Mouse (Mus musculus) inflammation-experienced regulatory T-cells, adult 16 weeks (primary cell): ENCODE measurements around the gene Slc13a5. TPM values are rescaled to one million over a fixed set of nuclear protein-coding genes. Genes with fewer than 3 reads are reported as not detected.

Source experiments
- polyA plus RNA-seq: library from polyadenylated mRNA; unstranded; fragments of 100-300 nt; shearing (Covaris generic); gene quantifications from one replicate; pipeline ENCODE4 v1.2.1, GENCODE M21; 2017

Slc13a5 gene
- polyA plus RNA-seq: not detected

GRCm38 (mm10) chr11:72266960-72267560 lies at the start of gene Slc13a5:
Gene Slc13a5 (minus strand): TSS chr11:72267222.

DNA sequence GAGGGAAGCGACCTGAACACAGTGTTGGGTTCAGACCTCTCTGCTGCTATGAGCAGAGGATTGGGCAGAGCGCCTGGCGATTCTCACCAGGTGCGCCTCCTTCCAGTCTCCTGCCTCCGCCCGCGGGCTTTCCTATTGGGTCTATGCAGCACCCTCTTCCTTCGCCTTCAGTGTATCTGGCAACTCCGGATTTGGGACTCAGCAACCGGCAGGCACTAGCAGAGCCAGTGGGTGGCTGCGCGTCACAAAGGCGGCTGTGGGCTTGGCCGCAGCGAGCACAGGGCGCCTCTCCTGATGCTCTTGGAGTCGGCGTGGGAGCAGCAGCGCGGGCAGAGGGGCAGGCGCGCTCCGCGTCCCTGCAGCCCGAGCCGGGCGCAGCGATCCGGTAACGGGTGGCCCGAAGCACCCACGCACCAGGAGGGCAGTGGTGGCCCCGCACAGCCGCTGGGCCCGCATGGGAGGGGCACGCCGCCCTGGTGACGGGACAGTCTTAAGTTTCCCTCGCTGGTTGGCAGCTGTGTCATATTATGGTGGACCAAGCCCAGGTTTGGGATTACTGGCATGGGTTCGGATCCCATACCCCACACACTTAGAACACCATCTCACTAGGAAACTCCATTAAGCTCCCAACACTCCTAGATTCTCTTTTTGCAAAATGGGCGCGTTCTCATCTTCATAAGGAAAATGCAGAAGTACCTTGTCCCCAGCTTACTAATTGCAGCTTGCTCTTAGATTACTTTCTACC lies 47.3 kb upstream of the Slc13a5 start, which contains the start of gene Fbxo39:
TSS of gene Fbxo39 (plus strand) at position 294 of the 745 bp plus-strand sequence.

DNA sequence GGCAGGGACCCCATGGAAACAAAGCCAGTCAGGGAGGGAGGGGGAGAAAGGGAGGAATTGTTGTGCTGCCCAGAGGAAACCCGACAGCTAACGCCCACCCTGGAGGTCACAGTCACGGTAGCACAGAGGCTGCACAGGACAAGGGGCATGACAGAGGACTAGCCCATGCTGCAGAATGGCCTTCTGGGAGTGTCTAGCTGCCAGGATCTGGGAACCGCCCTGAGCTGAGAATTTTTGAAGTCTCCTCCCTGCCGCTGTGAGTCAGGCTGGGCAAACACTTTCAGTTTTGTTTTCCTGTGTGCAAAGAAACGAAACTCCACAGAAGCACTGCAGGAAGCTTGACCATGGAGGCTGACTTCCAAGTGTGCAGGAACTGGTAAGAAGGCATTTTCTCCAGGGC lies 34.3 kb upstream of the Slc13a5 start, which contains the start of gene Xaf1:
TSS of gene Xaf1 (plus strand) at position 296 of the 400 bp plus-strand sequence.

DNA sequence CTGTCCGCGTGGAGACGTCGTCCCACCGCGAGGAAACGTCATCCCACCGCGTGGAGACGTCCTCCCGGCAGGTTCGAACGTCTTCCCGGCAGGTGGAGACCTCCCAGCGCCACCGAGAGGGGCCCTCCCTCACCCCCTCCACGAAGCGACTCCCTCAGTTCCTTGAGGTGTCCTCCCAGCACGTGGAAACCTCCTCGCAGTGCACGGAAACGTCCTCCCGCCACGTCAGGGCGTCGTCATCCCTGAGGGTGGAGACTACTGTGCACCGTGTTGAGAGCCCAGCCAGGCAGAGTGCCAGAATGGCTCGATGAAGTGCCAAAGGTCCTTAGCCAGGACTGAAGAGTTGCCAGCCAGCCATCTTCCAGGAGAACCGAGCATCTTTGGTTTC lies 51.6 kb downstream of the Slc13a5 start, which contains the start of gene Med31:
TSS of gene Med31 (minus strand) at position 183 of the 388 bp plus-strand sequence.

DNA sequence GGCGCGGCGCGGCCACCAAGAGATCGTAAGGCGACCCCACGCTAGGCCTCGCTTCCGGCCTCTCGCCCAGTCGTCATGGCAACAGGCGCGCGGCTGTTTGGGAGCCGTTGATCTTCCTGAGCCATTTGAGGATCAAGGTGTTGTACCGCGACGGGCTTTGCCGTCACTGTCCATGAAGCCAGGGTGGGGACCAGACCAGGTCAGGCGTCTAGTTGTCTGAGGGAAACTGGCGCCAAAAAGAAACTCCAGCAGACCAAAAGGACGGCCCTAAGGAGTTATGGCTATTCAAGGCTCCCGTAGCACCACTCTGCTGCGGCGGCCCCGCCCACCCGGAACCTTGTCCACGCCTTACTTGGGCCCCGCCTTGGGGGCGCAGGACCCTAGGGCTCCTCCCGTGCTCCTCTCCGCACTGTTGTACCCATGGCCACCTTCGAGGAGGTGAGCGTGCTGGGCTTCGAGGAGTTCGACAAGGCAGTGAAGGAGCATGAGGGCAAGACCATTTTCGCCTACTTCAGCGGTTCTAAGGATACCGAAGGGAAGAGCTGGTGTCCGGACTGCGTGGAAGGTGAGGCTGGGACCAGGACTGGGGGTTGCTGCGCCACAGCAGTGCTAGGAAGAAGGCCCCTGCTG lies 59.7 kb downstream of the Slc13a5 start, which contains the start of the genes 4933427D14Rik and Txndc17:
TSS of gene 4933427D14Rik (minus strand) at position 256 of the 630 bp plus-strand sequence.
TSS of gene Txndc17 (plus strand) at position 344 of the 630 bp plus-strand sequence.

DNA sequence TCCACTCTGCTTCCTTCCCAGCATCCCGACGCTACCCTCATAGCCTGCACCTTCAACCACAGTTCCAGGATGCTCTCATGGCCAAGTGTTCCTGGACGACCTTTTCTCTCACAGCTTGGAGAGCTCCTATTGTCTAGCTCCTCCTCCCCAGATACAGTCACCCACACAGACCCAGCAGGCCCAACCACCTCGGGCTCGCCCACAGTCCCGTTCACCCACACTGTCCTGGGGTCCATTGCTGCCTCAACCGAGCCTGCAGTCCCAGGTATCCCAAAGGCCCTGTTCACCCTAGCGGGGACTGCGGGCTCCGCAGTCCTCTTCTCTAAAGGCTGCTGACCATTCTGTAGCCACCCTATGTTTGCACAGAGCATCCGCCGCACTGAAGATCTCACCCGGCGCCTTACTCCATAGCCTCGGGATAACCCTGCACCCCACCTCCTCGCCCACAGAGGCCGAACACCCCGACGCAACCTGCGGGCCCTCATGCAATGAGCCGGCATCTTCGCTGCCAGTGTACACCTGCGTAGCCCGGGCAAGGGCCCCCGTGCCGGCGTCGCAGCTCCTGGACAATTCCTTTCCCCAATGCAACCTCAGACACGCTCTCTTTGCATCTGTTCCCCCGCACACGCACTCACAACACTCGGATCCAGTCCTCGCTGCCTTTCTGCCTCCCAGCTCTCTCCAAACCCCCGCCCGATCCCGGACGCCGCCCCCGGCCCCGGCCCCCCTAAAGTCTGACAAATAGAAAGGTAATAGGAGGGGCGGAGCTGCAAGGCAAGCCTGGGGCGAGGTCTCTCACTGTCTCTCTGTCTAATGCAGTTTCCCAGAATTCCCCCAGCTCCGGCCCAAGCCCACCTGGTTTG lies 60.5 kb downstream of the Slc13a5 start, which contains the start of gene Gm43951:
TSS of gene Gm43951 (minus strand) at position 500 of the 863 bp plus-strand sequence.

Other genes starting within 250 kb of the Slc13a5 start
- gene Aipl1, start 229.7 kb downstream of the Slc13a5 start, polyA plus RNA-seq: 0.66 TPM
- gene Pimreg, start 225.2 kb downstream of the Slc13a5 start, polyA plus RNA-seq: 4.0 TPM
- gene Pitpnm3, start 131.4 kb downstream of the Slc13a5 start, polyA plus RNA-seq: not detected
- 0.39 TPM for gene Gm43951, start 60.4 kb downstream of the Slc13a5 start, polyA plus RNA-seq
- 39.8 TPM for gene 4933427D14Rik, start 59.8 kb downstream of the Slc13a5 start, polyA plus RNA-seq
- gene Txndc17, start 59.7 kb downstream of the Slc13a5 start, polyA plus RNA-seq: 109 TPM
- gene Med31, start 51.6 kb downstream of the Slc13a5 start, polyA plus RNA-seq: 26.4 TPM
- 87.9 TPM for gene Xaf1, start 34.4 kb upstream of the Slc13a5 start, polyA plus RNA-seq
- 0.34 TPM for gene Fbxo39, start 47.2 kb upstream of the Slc13a5 start, polyA plus RNA-seq
- gene Tekt1, start 95.2 kb upstream of the Slc13a5 start, polyA plus RNA-seq: not detected
- gene Smtnl2, start 144.5 kb upstream of the Slc13a5 start, polyA plus RNA-seq: not detected
- not detected for gene Ggt6, start 168.3 kb upstream of the Slc13a5 start, polyA plus RNA-seq
- gene Mybbp1a, start 174.1 kb upstream of the Slc13a5 start, polyA plus RNA-seq: 123 TPM
- gene Spns2, start 222.7 kb upstream of the Slc13a5 start, polyA plus RNA-seq: not detected